Mouse (Mus musculus) lung, postnatal 0 days (tissue): ENCODE measurements at regions not wholly inside any gene's neighbourhood (a gene's known extent, or its start where the extent isn't known, plus 50 kb on each side); places are given as distances from the start of the nearest gene placed in this dataset.

Experiments used
- CTCF ChIP-seq: IDR thresholded peaks from 2 replicates; pipeline ENCODE4 v1.5.1; 2016; ENCODE audit warnings: antibody characterized with exemption, mild to moderate bottlenecking
- EP300 ChIP-seq: IDR thresholded peaks from 2 replicates; pipeline ENCODE4 v1.6.1; 2016; ENCODE audit warnings: antibody characterized with exemption, mild to moderate bottlenecking, control low read depth

- TF ChIP-seq CTCF, result no peak
- TF ChIP-seq EP300, result no peak
These were observed 431.9 kb upstream of the Zmiz1 start for GRCm38 (mm10) chr14:25027076-25027475.
